Mouse (Mus musculus) heart, adult 2 months (tissue): Measurements from ENCODE around the gene Olfr1472.
"Not testable (repeated sequence)": the region's sequence is repeated elsewhere in the genome, so short reads cannot be mapped to it uniquely, and the experiment has no call there.

Experiments
- CTCF ChIP-seq: fragments of 200-600 bp; IDR thresholded peaks from 2 replicates; pipeline ENCODE4 v1.8.1; 2022; ENCODE audit warnings: antibody characterized with exemption, mild to moderate bottlenecking, moderate library complexity
- EP300 ChIP-seq: fragments of 200-500 bp; IDR thresholded peaks from 2 replicates; pipeline ENCODE4 v1.6.1; 2011; ENCODE audit warnings: low read depth, low read length, control low read depth; ENCODE audit not compliant: insufficient read depth
- POLR2A ChIP-seq: fragments of 200-500 bp; IDR thresholded peaks from 2 replicates; pipeline ENCODE4 v1.6.1; 2011; ENCODE audit warnings: mild to moderate bottlenecking, low read depth, low read length, control low read depth; ENCODE audit not compliant: insufficient read depth

GRCm38 (mm10) chr19:13443109-13443508 lies 12.8 kb downstream of the Olfr1472 start, which contains the start of gene Olfr1471:
- not testable (repeated sequence) for TF ChIP-seq CTCF, POLR2A, EP300
